Mouse (Mus musculus) embryo, embryonic 10 days (tissue): ENCODE data around the gene Srrt.

Source experiments
- DNase-seq: peaks from one replicate; pipeline ENCODE4 v3.0.0-alpha.2; 2015; ENCODE audit warnings: low spot score

The Srrt gene

GRCm38 (mm10) chr5:137263897-137264720, 43.4 kb downstream of the Srrt start:
- DNase-seq: no peak
